Mouse (Mus musculus): ENCODE measurements around the gene Gsdme. TPM values are rescaled to one million over a fixed set of nuclear protein-coding genes. Genes with fewer than 3 reads are reported as not detected.

The Gsdme gene
- polyA plus RNA-seq (2015; fragmentation: Nextera tagmentation; extraction: Ambion mirVana): 69.8 and 71.0 TPM in 2 replicates

DNA sequence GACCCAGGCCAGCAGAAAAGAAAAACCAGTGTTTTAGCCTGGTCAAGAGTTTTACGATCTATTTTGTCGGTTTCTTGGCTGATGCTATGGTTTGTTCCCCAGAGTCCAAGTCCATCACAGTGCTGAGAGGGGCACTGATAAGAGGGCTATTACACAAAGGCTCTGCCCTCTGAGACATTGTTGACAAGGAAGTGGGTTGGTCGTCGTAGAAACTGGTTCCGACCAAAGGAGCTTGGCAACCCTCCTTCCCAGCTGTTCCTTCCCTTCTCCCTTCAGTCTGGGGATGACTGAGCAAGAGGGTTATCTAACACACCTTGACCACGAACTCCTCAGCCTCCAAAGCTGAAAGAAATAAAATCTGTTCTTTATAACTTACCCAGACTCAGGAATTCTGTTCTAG is at the start of gene Gsdme:
Gsdme (minus strand) TSS at position 193 of the 400 bp plus-strand sequence.
- H3K9me3 ChIP-seq: no peaks in the 10 kb centered on the region
- ATAC-seq (ENCODE audit: low FRiP score): no peak
- H3K36me3 ChIP-seq: no peaks in the 10 kb centered on the region
- H3K27me3 ChIP-seq: no peaks in the 10 kb centered on the region
- 83% methylated on average over 6 of the region's 6 CpGs for WGBS
- no peak within 1 kb of the TSS for H3K4me3 ChIP-seq
- H3K4me2 ChIP-seq: no peak within 1 kb of the TSS
- H3K4me1 ChIP-seq (replicated peaks): peaks cover 32% of the 10 kb centered on the region
- H3K27ac ChIP-seq: no peak within 1 kb of the TSS
- H3K9ac ChIP-seq: no peak within 1 kb of the TSS

DNA sequence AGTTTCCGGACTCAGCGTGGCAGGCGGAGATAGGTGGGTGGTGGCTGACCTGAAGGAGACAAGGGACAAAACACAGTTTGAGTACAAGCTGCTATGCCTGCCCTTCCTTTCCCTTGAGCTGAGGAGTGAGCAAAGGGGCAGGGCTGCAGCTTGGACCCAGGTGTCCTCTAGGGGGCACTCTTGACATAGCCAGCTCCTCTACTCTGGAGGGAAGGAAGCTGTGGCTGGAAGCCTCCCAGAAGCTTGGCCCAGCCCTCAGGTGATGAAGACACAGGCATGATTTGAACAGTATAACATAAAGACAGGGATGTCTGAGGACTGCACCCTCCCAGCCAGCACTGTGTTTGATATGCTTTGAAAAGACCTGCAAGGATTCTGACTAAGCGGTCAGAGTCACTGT is 49.0 kb upstream of the Gsdme start:
- Histone ChIP-seq H3K27me3 (no peaks in the 10 kb centered on the region), H3K36me3 (no peaks in the 10 kb centered on the region), H3K4me2 (no peak overlapping the region), H3K27ac (no peak overlapping the region), H3K9ac (no peak overlapping the region), H3K4me3 (no peak overlapping the region), H3K4me1 (replicated peaks) (no peaks in the 10 kb centered on the region), H3K9me3 (no peaks in the 10 kb centered on the region)
- ATAC-seq (ENCODE audit: low FRiP score): peak; percentile 69
- 46% methylated on average over 4 of the region's 4 CpGs for WGBS

GRCm38 (mm10) chr6:50309019-50309418 is 45.4 kb upstream of the Gsdme start:
- Histone ChIP-seq H3K36me3 (no peaks in the 10 kb centered on the region), H3K4me1 (replicated peaks) (no peaks in the 10 kb centered on the region), H3K4me2 (no peak overlapping the region), H3K27me3 (no peaks in the 10 kb centered on the region), H3K9ac (no peak overlapping the region), H3K9me3 (no peaks in the 10 kb centered on the region), H3K4me3 (no peak overlapping the region), H3K27ac (no peak overlapping the region)
- 43% methylated on average over 6 of the region's 6 CpGs for WGBS
- ATAC-seq (ENCODE audit: low FRiP score): no peak

DNA sequence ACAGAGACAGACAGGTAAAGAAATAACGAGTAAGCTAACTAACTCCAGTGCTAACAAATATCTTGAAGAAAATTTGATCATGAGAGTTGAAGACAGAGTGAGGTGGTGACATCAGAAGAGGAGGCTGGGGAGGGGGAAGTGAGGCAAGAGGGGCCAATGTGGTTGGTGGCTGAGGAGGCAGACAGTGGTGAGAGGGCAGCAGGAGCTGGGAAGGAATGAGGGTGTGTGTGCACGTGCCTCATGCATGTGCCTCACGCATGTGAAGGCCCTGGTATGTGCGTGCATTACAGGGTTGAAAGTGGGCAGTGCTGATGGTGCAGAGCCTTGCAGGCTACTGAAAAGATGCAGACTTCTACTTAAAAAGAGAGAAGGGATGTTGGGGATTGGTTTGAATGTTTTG is 43.0 kb upstream of the Gsdme start:
- no peak overlapping the region for H3K27ac ChIP-seq
- H3K27me3 ChIP-seq: no peaks in the 10 kb centered on the region
- no peaks in the 10 kb centered on the region for H3K9me3 ChIP-seq
- 83% methylated on average over 4 of the region's 4 CpGs for WGBS
- H3K9ac ChIP-seq: no peak overlapping the region
- no peaks in the 10 kb centered on the region for H3K36me3 ChIP-seq
- H3K4me1 ChIP-seq (replicated peaks): no peaks in the 10 kb centered on the region
- H3K4me3 ChIP-seq: no peak overlapping the region
- H3K4me2 ChIP-seq: no peak overlapping the region
- no peak for ATAC-seq (ENCODE audit: low FRiP score)

GRCm38 (mm10) chr6:50304949-50305491 is 41.4 kb upstream of the Gsdme start:
- Histone ChIP-seq H3K9me3 (no peaks in the 10 kb centered on the region), H3K4me2 (no peak overlapping the region), H3K27me3 (no peaks in the 10 kb centered on the region), H3K4me3 (no peak overlapping the region), H3K4me1 (replicated peaks) (peaks cover 3% of the 10 kb centered on the region; the same call in 1 of the 2 replicates), H3K9ac (no peak overlapping the region), H3K27ac (no peak overlapping the region), H3K36me3 (no peaks in the 10 kb centered on the region)
- no peak for ATAC-seq (ENCODE audit: low FRiP score)
- 63% methylated on average over 4 of the region's 4 CpGs for WGBS

DNA sequence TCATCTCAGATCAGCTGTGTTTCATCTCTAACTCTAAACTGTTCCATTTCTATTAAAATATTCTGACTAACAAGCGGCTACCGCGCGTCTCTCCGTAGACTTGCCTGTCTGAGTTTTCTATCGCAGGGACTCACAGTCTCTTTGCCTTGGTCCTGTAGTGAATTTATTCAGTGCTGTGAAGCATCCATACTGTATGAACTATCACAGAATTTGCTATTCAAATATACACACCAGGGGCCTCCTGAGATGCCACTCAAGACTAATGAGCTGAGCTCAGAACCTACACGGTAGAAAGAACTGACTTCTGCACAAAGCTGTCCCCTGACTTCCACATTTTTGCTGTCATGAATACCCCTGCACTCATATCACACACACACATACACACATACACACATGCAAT is 37.5 kb upstream of the Gsdme start:
- Histone ChIP-seq H3K36me3 (no peaks in the 10 kb centered on the region), H3K4me1 (replicated peaks) (peaks cover 3% of the 10 kb centered on the region; the same call in 1 of the 2 replicates), H3K4me3 (no peak overlapping the region), H3K27ac (no peak overlapping the region), H3K9ac (no peak overlapping the region), H3K4me2 (no peak overlapping the region), H3K27me3 (no peaks in the 10 kb centered on the region), H3K9me3 (no peaks in the 10 kb centered on the region)
- no peak for ATAC-seq (ENCODE audit: low FRiP score)
- 68% methylated on average over 7 of the region's 7 CpGs for whole genome bisulfite sequencing

- no peak for ATAC-seq (ENCODE audit: low FRiP score)
- H3K36me3 ChIP-seq: no peaks in the 10 kb centered on the region
- H3K4me1 ChIP-seq (replicated peaks): peaks cover 3% of the 10 kb centered on the region; the same call in 1 of the 2 replicates
- no peak overlapping the region for H3K9ac ChIP-seq
- WGBS: 55% methylated on average over 6 of the region's 6 CpGs
- H3K27me3 ChIP-seq: no peaks in the 10 kb centered on the region
- no peak overlapping the region for H3K4me3 ChIP-seq
- no peaks in the 10 kb centered on the region for H3K9me3 ChIP-seq
- H3K27ac ChIP-seq: no peak overlapping the region
- H3K4me2 ChIP-seq: no peak overlapping the region
Measured at GRCm38 (mm10) chr6:50300622-50301021, 37.0 kb upstream of the Gsdme start.

GRCm38 (mm10) chr6:50299071-50299470 is 35.4 kb upstream of the Gsdme start:
- WGBS: 83% methylated on average over 7 of the region's 7 CpGs
- Histone ChIP-seq H3K4me3 (no peak overlapping the region), H3K4me1 (replicated peaks) (peaks cover 3% of the 10 kb centered on the region; the same call in 1 of the 2 replicates), H3K9ac (no peak overlapping the region), H3K36me3 (no peaks in the 10 kb centered on the region), H3K4me2 (no peak overlapping the region), H3K27ac (no peak overlapping the region), H3K9me3 (no peaks in the 10 kb centered on the region), H3K27me3 (no peaks in the 10 kb centered on the region)
- no peak for ATAC-seq (ENCODE audit: low FRiP score)

- 94% methylated on average over 9 of the region's 9 CpGs for WGBS
Measured at GRCm38 (mm10) chr6:50297671-50298070, 34.0 kb upstream of the Gsdme start.

GRCm38 (mm10) chr6:50295136-50295535 is 31.5 kb upstream of the Gsdme start:
- Histone ChIP-seq H3K9ac (no peak overlapping the region), H3K36me3 (no peaks in the 10 kb centered on the region), H3K4me3 (no peak overlapping the region), H3K9me3 (no peaks in the 10 kb centered on the region), H3K27ac (no peak overlapping the region), H3K27me3 (no peaks in the 10 kb centered on the region), H3K4me1 (replicated peaks) (no peaks in the 10 kb centered on the region), H3K4me2 (no peak overlapping the region)
- ATAC-seq (ENCODE audit: low FRiP score): no peak
- whole genome bisulfite sequencing: 65% methylated on average over 10 of the region's 10 CpGs

More at GRCm38 (mm10) chr6:50297671-50298070, 34.0 kb upstream of the Gsdme start:
- H3K27ac ChIP-seq: no peak overlapping the region
- no peak overlapping the region for H3K4me2 ChIP-seq
- ATAC-seq (ENCODE audit: low FRiP score): no peak
- H3K4me3 ChIP-seq: no peak overlapping the region
- no peaks in the 10 kb centered on the region for H3K36me3 ChIP-seq
- no peak overlapping the region for H3K9ac ChIP-seq
- no peaks in the 10 kb centered on the region for H3K9me3 ChIP-seq
- peaks cover 3% of the 10 kb centered on the region; the same call in 1 of the 2 replicates for H3K4me1 ChIP-seq (replicated peaks)
- H3K27me3 ChIP-seq: no peaks in the 10 kb centered on the region

- H3K36me3 ChIP-seq: no peaks in the 10 kb centered on the region
- no peak overlapping the region for H3K4me2 ChIP-seq
- H3K27me3 ChIP-seq: no peaks in the 10 kb centered on the region
- H3K4me3 ChIP-seq: no peak overlapping the region
- H3K27ac ChIP-seq: no peak overlapping the region
- ATAC-seq (ENCODE audit: low FRiP score): peak; percentile 66
- H3K9ac ChIP-seq: no peak overlapping the region
- WGBS: 37% methylated on average over 1 of the region's 1 CpGs
- H3K4me1 ChIP-seq (replicated peaks): no peaks in the 10 kb centered on the region
- H3K9me3 ChIP-seq: no peaks in the 10 kb centered on the region
Measured at GRCm38 (mm10) chr6:50294128-50294527, 30.5 kb upstream of the Gsdme start.

GRCm38 (mm10) chr6:50291650-50292049 is 28.0 kb upstream of the Gsdme start:
- no peak overlapping the region for H3K4me2 ChIP-seq
- H3K4me3 ChIP-seq: no peak overlapping the region
- WGBS: 92% methylated on average over 4 of the region's 4 CpGs
- no peaks in the 10 kb centered on the region for H3K4me1 ChIP-seq (replicated peaks)
- no peak overlapping the region for H3K9ac ChIP-seq
- H3K9me3 ChIP-seq: no peaks in the 10 kb centered on the region
- H3K36me3 ChIP-seq: no peaks in the 10 kb centered on the region
- H3K27ac ChIP-seq: no peak overlapping the region
- no peaks in the 10 kb centered on the region for H3K27me3 ChIP-seq
- ATAC-seq (ENCODE audit: low FRiP score): no peak

DNA sequence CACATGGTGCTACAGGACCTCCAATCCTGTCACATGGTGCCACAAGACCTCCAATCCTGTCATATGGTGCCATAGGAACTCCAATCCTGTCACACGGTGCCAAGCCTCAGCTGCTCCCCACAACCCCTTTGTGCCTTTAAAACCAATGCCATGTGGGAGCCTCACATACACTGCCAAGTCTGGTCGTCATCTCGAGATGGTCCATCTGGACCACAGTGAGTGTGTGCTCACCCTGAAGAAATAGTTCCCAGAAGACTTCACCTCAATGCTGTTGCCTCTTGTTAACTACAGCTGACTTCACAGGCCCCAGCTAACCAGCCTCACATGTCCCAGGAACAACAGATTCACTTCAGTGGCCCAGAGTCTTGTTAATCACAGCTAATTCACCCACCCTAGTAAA is 23.2 kb upstream of the Gsdme start:
- 94% methylated on average over 3 of the region's 3 CpGs for WGBS
- H3K27me3 ChIP-seq: no peaks in the 10 kb centered on the region
- no peak overlapping the region for H3K9ac ChIP-seq
- H3K4me1 ChIP-seq (replicated peaks): no peaks in the 10 kb centered on the region
- no peak for ATAC-seq (ENCODE audit: low FRiP score)
- H3K4me2 ChIP-seq: no peak overlapping the region
- no peak overlapping the region for H3K4me3 ChIP-seq
- no peaks in the 10 kb centered on the region for H3K36me3 ChIP-seq
- H3K27ac ChIP-seq: no peak overlapping the region
- H3K9me3 ChIP-seq: no peaks in the 10 kb centered on the region

Data from hindbrain, embryonic 13.5 days (tissue).